Mouse (Mus musculus): ENCODE data around the gene Adprm.

GRCm38 (mm10) chr11:66996446-66996845, 55.9 kb downstream of the Adprm start:
- TF ChIP-seq E2F4 (IDR thresholded peaks at IDR 0.05; ENCODE audit: insufficient read depth): no peak
- no peak for TF ChIP-seq POLR2A (IDR thresholded peaks at IDR 0.05; ENCODE audit: insufficient read length, low read depth)
- no peak for TF ChIP-seq MYOD1 (IDR thresholded peaks at IDR 0.05; ENCODE audit: control insufficient read depth in 1 of 3, insufficient read length in 2 of 3, low read depth in 2 of 3)
- TF ChIP-seq MAX (IDR thresholded peaks at IDR 0.05; ENCODE audit: low read depth): no peak
- TF ChIP-seq POLR2AphosphoS2 (IDR thresholded peaks at IDR 0.05; ENCODE audit: insufficient read length, low read depth): no peak
- TF ChIP-seq MYOG (IDR thresholded peaks at IDR 0.05; ENCODE audit: control insufficient read depth in 1 of 3, insufficient read depth in 1 of 3, insufficient read length in 2 of 3, low read depth in 2 of 3): no peak

All from myocyte (in vitro differentiated cells).